Mouse (Mus musculus) monocyte, adult 59 days (primary cell): ENCODE results near the gene Zfp708. TPM values are rescaled to one million over a fixed set of nuclear protein-coding genes. Genes with fewer than 3 reads are reported as not detected.

ENCODE experiments used
- total RNA-seq, 2 experiments: library from RNA; stranded (reverse); gene quantifications; one replicate each; pipeline ENCODE4 v1.2.4; 2023

The Zfp708 gene
- under 1 TPM; 0.97 TPM for total RNA-seq

DNA sequence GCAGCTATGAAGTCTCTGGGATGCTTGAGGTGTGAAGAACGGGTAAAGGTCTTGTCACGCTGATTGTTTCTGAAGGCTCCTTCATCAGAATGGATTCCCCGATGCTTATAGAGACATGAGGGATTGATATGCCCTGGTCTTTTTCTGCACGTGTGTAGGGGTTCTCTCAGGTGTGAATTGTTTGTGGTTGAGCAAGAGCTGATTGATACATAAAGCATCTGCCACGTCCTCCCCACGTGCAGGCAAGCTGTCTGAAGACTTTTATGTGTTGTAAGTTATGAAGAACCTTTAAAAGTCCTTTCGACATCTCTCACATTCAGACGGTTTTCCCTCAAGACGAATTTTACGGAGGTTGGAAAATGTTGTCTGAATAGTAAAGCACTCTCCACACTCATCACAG is at the start of gene Zfp708:
TSS of gene Zfp708 (minus strand) at position 101 of the 400 bp plus-strand sequence.

DNA sequence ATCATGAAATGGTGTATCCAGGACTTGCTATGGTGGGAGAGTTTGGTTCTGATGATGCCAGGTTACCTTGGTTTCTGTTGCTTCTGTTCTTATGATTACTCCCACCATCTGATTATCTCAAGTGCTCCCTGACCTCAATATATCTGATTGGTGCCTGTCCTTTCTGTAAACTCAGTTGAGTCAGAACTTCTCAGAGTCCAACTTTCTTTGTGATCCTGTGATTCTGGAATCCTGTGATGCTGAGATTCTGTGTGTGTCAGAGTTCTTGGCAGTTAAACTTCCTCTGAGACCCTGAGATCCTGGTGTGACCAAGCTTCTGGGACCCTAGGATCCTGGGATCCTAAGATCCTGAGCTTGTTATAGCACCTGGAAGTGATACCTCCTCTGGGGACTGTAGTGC is 23.6 kb upstream of the Zfp708 start, which contains the start of gene Zfp759:
TSS of gene Zfp759 (plus strand) at position 301 of the 400 bp plus-strand sequence.

DNA sequence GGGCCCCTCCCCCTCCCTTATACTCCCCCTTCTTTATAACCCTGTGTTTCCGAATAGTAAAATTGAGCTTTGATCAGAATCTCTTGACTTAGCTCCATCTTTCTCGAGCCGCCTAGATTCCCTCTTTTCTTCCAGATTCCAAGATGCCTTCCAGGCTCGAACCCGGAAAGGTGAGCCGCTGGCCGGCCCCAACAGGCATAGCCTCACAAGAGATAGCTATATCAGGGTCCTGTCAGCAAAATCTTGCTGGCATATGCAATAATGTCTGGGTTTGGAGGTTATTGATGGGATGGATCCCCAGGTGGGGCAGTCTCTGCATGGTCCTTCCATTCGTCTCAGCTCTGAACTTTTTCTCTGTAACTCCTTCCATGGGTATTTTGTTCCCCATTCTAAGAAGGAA is 18.4 kb upstream of the Zfp708 start, which contains the start of gene Rslcan18:
TSS of gene Rslcan18 (minus strand) at position 101 of the 400 bp plus-strand sequence.

DNA sequence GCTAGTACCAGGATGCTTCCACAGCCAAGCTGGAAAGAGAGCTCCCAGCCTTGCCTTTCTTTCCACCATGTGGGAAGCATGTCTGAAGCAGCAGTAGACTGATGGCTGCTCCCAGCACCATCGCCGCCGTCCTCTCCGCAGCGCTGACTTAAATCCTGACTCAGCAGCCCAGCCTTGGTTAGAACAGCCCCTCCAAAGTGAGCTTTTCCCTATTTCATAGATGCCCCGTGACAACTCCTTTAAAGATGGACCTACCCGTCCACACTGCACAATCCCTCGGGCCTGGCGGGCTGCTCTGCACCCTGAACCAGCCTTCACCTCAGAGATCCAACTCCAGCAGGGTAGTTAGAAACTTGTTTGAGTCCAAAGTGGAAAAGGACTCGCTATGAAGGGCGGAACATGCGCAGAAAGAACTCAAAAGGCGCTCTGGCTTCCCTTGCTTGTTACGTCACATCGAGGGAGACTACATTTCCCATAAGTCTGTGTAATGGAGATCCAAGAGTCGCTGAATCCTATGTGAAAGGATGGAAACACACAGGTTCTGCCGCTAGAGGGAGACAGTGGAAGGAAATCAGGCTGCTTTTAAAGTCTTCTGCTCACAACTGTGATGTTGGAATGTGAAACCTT is 10.5 kb upstream of the Zfp708 start, which contains the start of gene Gm28557:
TSS of gene Gm28557 (minus strand) at position 411 of the 627 bp plus-strand sequence.

DNA sequence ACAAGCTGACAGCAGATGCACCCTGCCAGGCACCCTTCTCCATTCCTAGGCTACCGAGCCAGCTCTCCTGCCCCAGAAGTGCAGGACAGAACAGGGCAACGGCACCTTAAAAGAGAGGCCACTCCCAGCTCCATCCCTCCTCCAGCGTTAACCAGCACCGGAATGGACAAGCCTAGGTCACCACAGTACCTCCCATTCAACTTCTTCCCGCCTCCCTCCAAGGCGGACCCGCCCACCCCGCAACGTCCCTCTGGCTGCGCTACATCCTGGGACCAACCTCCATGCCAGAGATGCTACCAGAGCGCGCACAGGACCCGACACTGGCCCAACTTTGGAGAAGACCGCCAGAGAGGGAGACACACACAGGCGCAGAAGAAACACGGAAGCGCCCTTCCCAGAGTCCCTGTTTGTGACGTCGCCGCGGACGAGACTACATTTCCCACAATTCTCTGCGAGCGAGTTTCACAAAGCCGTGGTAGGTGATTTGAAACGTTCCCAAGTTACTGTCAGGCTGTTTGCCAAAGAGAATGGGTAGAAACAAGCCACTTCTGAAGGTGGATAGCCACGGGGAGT is 36.9 kb downstream of the Zfp708 start, which contains the start of gene Zfp712:
TSS of gene Zfp712 (minus strand) at position 385 of the 573 bp plus-strand sequence.

Other genes starting within 250 kb of the Zfp708 start
- under 1 TPM; 0.73 to 0.88 TPM for gene Gm10767, start 193.1 kb downstream of the Zfp708 start, total RNA-seq
- gene Zfp712, start 36.8 kb downstream of the Zfp708 start, total RNA-seq = 1 to 10 TPM; 2.2 to 2.9 TPM
- 1 to 10 TPM; 1.7 to 2.5 TPM for gene Gm28557, start 10.6 kb upstream of the Zfp708 start, total RNA-seq
- gene Rslcan18, start 18.3 kb upstream of the Zfp708 start, total RNA-seq = under 1 TPM; 0.26 to 0.43 TPM
- 1 to 10 TPM; 2.2 to 4.6 TPM for gene Zfp759, start 23.7 kb upstream of the Zfp708 start, total RNA-seq
- gene Rsl1, start 75.2 kb upstream of the Zfp708 start, total RNA-seq = 1 to 10 TPM; 5.9 to 6.6 TPM
- gene Zfp455, start 96.5 kb upstream of the Zfp708 start, total RNA-seq = 1 to 10 TPM; 2.9 TPM
- gene Zfp458, start 180.5 kb upstream of the Zfp708 start, total RNA-seq = 1 to 10 TPM; 1.5 to 2.1 TPM
- 1 to 10 TPM in 1 of 2 experiments, under 1 TPM in 1; 0.97 to 1.6 TPM for gene Zfp457, start 208.5 kb upstream of the Zfp708 start, total RNA-seq
- 1 to 10 TPM; 4.9 to 9.0 TPM for gene Zfp595, start 234.6 kb upstream of the Zfp708 start, total RNA-seq